In genomic region chr10:30085059-30085458, GRCm38 (mm10) we compare ENCODE assay signal across 6 mouse cellular contexts.
"Had no signal": no experiment of that assay in that cellular context is flagged by ENCODE, and none has a peak within 500 bp of the region (broad histone marks: within the 10 kb centered on the region; RNA-seq: fewer than 3 reads in every experiment).

No protein-coding gene starts in this region.

- DNase-seq: kidney, postnatal 14 days; lung, adult 2 months; lung, postnatal 36 days; right cerebral cortex, postnatal 14 days; thymus, adult 2 months; thymus, postnatal 4 days had no signal
